Mouse (Mus musculus) hindbrain, embryonic 14.5 days (tissue): ENCODE data around the gene Olfr654. TPM values are rescaled to one million over a fixed set of nuclear protein-coding genes. Genes with fewer than 3 reads are reported as not detected.

ENCODE experiments used
- ATAC-seq: fragments of 200-750 bp; cut with Nextera tagmentation; 2 replicates; pipeline ENCODE4 v1.8.0; 2017; ENCODE audit warnings: moderate number of reproducible peaks, mild to moderate bottlenecking, moderate TSS enrichment, moderate library complexity; ENCODE audit not compliant: low FRiP score
- DNase-seq: peaks from one replicate; pipeline ENCODE4 v3.0.0-alpha.2; 2015; ENCODE audit warnings: low spot score
- H3K27ac ChIP-seq: fragments of 300-500 bp; sonication (generic); 2 replicates; pipeline ENCODE4 v1.5.1; 2014; ENCODE audit warnings: mild to moderate bottlenecking, moderate library complexity
- H3K27me3 ChIP-seq: fragments of 300-500 bp; sonication (generic); 2 replicates; pipeline ENCODE4 v1.6.1; 2014; ENCODE audit warnings: mild to moderate bottlenecking, low read length, mixed read lengths; ENCODE audit not compliant: control insufficient read depth, insufficient read depth
- H3K36me3 ChIP-seq: fragments of 300-500 bp; sonication (generic); replicated peaks from 2 replicates; pipeline ENCODE4 v1.6.1; 2014; ENCODE audit not compliant: control insufficient read depth, insufficient read depth
- H3K4me1 ChIP-seq: fragments of 300-500 bp; sonication (generic); replicated peaks from 2 replicates; pipeline ENCODE4 v1.6.1; 2014; ENCODE audit warnings: antibody characterized with exemption, low read length, mixed read lengths; ENCODE audit not compliant: control insufficient read depth, insufficient read depth
- H3K4me2 ChIP-seq: fragments of 300-500 bp; sonication (generic); replicated peaks from 2 replicates; pipeline ENCODE4 v1.6.1; 2014; ENCODE audit warnings: mild to moderate bottlenecking, moderate library complexity
- H3K4me3 ChIP-seq: fragments of 300-500 bp; sonication (generic); replicated peaks from 2 replicates; pipeline ENCODE4 v1.5.1; 2014; ENCODE audit warnings: mild to moderate bottlenecking, low read length
- H3K9ac ChIP-seq: fragments of 300-500 bp; sonication (generic); 2 replicates; pipeline ENCODE4 v1.6.1; 2014
- H3K9me3 ChIP-seq: fragments of 300-500 bp; sonication (generic); 2 replicates; pipeline ENCODE4 v1.6.1; 2016; ENCODE audit warnings: low read length; ENCODE audit not compliant: control insufficient read depth
- WGBS: fragments of 180-500 bp; shearing (Covaris S2); extraction: QIAGEN DNeasy Blood & Tissue Kit; methylation state at CpG from one replicate; pipeline ENCODE4 v1.1.7; 2014; 5-methylcytosine and 5-hydroxymethylcytosine counted together
- polyA plus RNA-seq: library from polyadenylated mRNA; unstranded; fragments of >200 nt; fragmentation: Nextera tagmentation; extraction: Ambion mirVana; gene quantifications from 2 replicates; pipeline ENCODE4 v1.2.1, GENCODE M21; 2014

Olfr654 gene
- polyA plus RNA-seq, 1 experiment from 2014 or later = not detected

- H3K4me1 ChIP-seq = no peaks in the 10 kb centered on the region
- H3K27me3 ChIP-seq = no peaks in the 10 kb centered on the region
- H3K4me2 ChIP-seq = no peak overlapping the region
- no peak for DNase-seq
- H3K4me3 ChIP-seq = no peak overlapping the region
- no peaks in the 10 kb centered on the region for H3K9me3 ChIP-seq
- H3K27ac ChIP-seq = no peak overlapping the region
- no peak for ATAC-seq
- no peaks in the 10 kb centered on the region for H3K36me3 ChIP-seq
- H3K9ac ChIP-seq = no peak overlapping the region
Measured at GRCm38 (mm10) chr7:104604727-104605126, 17.9 kb downstream of the Olfr654 start.

GRCm38 (mm10) chr7:104613655-104614054 lies 26.8 kb downstream of the Olfr654 start, which contains the start of gene Olfr656:
Gene Olfr656, plus strand, starts transcription at chr7:104613955.
- no peak within 1 kb of the TSS for H3K4me2 ChIP-seq
- 79% methylated on average over 4 of the region's 4 CpGs for WGBS
- ATAC-seq = no peak

GRCm38 (mm10) chr7:104624494-104624893 lies 37.7 kb downstream of the Olfr654 start, which contains the start of gene Olfr657:
Gene Olfr657, plus strand, starts transcription at chr7:104624794.
- Histone ChIP-seq H3K9ac (no peak within 1 kb of the TSS), H3K4me3 (no peak within 1 kb of the TSS), H3K9me3 (no peaks in the 10 kb centered on the region), H3K4me2 (no peak within 1 kb of the TSS), H3K27ac (no peak within 1 kb of the TSS), H3K4me1 (no peaks in the 10 kb centered on the region), H3K27me3 (no peaks in the 10 kb centered on the region), H3K36me3 (no peaks in the 10 kb centered on the region)
- no peak for DNase-seq
- no peak for ATAC-seq

More at GRCm38 (mm10) chr7:104613655-104614054, 26.8 kb downstream of the Olfr654 start, which contains the start of gene Olfr656:
- H3K27me3 ChIP-seq = no peaks in the 10 kb centered on the region
- no peaks in the 10 kb centered on the region for H3K36me3 ChIP-seq
- no peak for DNase-seq
- no peaks in the 10 kb centered on the region for H3K9me3 ChIP-seq
- no peaks in the 10 kb centered on the region for H3K4me1 ChIP-seq
- no peak within 1 kb of the TSS for H3K9ac ChIP-seq
- H3K4me3 ChIP-seq = no peak within 1 kb of the TSS
- no peak within 1 kb of the TSS for H3K27ac ChIP-seq

Other genes with a start within 250 kb of the Olfr654 start
- 0.94 and 1.4 TPM in 2 replicates for gene Trim12c, start 233.7 kb upstream of the Olfr654 start, polyA plus RNA-seq
- not detected in 2 replicates for gene Trim30b, start 217.1 kb upstream of the Olfr654 start, polyA plus RNA-seq
- gene Trim30c, start 186.2 kb upstream of the Olfr654 start, polyA plus RNA-seq = 0.11 TPM in 1 of 2 replicates, not detected in the other
- gene Trim30a, start 121.8 kb upstream of the Olfr654 start, polyA plus RNA-seq = 0.43 and 0.83 TPM in 2 replicates
- 0.19 and 0.70 TPM in 2 replicates for gene Trim30d, start 79.2 kb upstream of the Olfr654 start, polyA plus RNA-seq
- gene Olfr651, start 36.9 kb upstream of the Olfr654 start, polyA plus RNA-seq = not detected in 2 replicates
- 0.04 and 0.07 TPM in 2 replicates for gene Olfr652, start 26.1 kb upstream of the Olfr654 start, polyA plus RNA-seq
- gene Olfr653, start 9.7 kb upstream of the Olfr654 start, polyA plus RNA-seq = 0.05 TPM in 1 of 2 replicates, not detected in the other
- 0.09 TPM in 1 of 2 replicates, not detected in the other for gene Olfr655, start 14.8 kb downstream of the Olfr654 start, polyA plus RNA-seq
- gene Olfr656, start 26.9 kb downstream of the Olfr654 start, polyA plus RNA-seq = 0.04 TPM in 1 of 2 replicates, not detected in the other
- gene Olfr657, start 37.8 kb downstream of the Olfr654 start, polyA plus RNA-seq = not detected in 2 replicates
- 0.12 and 0.27 TPM in 2 replicates for gene Olfr658, start 60.3 kb downstream of the Olfr654 start, polyA plus RNA-seq
- not detected in 2 replicates for gene Olfr659, start 79.7 kb downstream of the Olfr654 start, polyA plus RNA-seq
- gene Olfr661, start 99.5 kb downstream of the Olfr654 start, polyA plus RNA-seq = not detected in 2 replicates
- gene Usp17le, start 190.4 kb downstream of the Olfr654 start, polyA plus RNA-seq = not detected in 2 replicates